Mouse (Mus musculus) ovary, adult 10 weeks (tissue): ENCODE measurements around the gene Elmo3. TPM values are rescaled to one million over a fixed set of nuclear protein-coding genes. Genes with fewer than 3 reads are reported as not detected.

Source experiments
- polyA plus RNA-seq: library from polyadenylated mRNA; stranded (reverse); fragments of 350-450 nt; fragmentation: Illumina TruSeq; extraction: RNeasy Lipid Tissue Mini Kit (QIAGEN cat#74804); gene quantifications from one replicate; pipeline ENCODE4 v1.2.3, GENCODE M21; 2014

The Elmo3 gene
- polyA plus RNA-seq = 0.63 TPM

GRCm38 (mm10) chr8:105305211-105306145, at the start of gene Elmo3:
Gene Elmo3 (plus strand): TSS chr8:105305601.

GRCm38 (mm10) chr8:105264024-105264982, 41.1 kb upstream of the Elmo3 start, which contains the start of the genes Tradd and Fbxl8:
Gene Tradd (minus strand): TSS chr8:105264609.
Gene Fbxl8 (plus strand): TSS chr8:105264648.

GRCm38 (mm10) chr8:105269461-105269947, 35.9 kb upstream of the Elmo3 start, which contains the start of gene Hsf4:
Gene Hsf4 (plus strand): TSS chr8:105269801.

GRCm38 (mm10) chr8:105275840-105276239, 29.6 kb upstream of the Elmo3 start, which contains the start of gene Nol3:
Gene Nol3 (plus strand): TSS chr8:105276140.

GRCm38 (mm10) chr8:105289805-105290460, 15.5 kb upstream of the Elmo3 start, which contains the start of gene 4931428F04Rik:
Gene 4931428F04Rik (minus strand): TSS chr8:105289864.

GRCm38 (mm10) chr8:105295895-105296573, 9.4 kb upstream of the Elmo3 start, which contains the start of gene Exoc3l:
Gene Exoc3l (minus strand): TSS chr8:105296101.

GRCm38 (mm10) chr8:105297511-105298192, 7.7 kb upstream of the Elmo3 start, which contains the start of gene E2f4:
Gene E2f4 (plus strand): TSS chr8:105297663.

GRCm38 (mm10) chr8:105326141-105326672, 20.8 kb downstream of the Elmo3 start, which contains the start of the genes Lrrc29 and Tmem208:
Gene Lrrc29 (minus strand): TSS chr8:105326278.
Gene Tmem208 (plus strand): TSS chr8:105326354.

GRCm38 (mm10) chr8:105347428-105348221, 42.2 kb downstream of the Elmo3 start, which contains the start of gene Fhod1:
Gene Fhod1 (minus strand): TSS chr8:105347953.

GRCm38 (mm10) chr8:105348450-105349095, 43.2 kb downstream of the Elmo3 start, which contains the start of gene Slc9a5:
Gene Slc9a5 (plus strand): TSS chr8:105348843.

Other genes with a start within 250 kb of the Elmo3 start
- not detected for gene Ces3b, start 221.8 kb upstream of the Elmo3 start, polyA plus RNA-seq
- not detected for gene Ces4a, start 173.8 kb upstream of the Elmo3 start, polyA plus RNA-seq
- 456 TPM for gene Cbfb, start 134.9 kb upstream of the Elmo3 start, polyA plus RNA-seq
- gene D230025D16Rik, start 80.5 kb upstream of the Elmo3 start, polyA plus RNA-seq = 67.4 TPM
- 5.4 TPM for gene B3gnt9, start 50.4 kb upstream of the Elmo3 start, polyA plus RNA-seq
- gene Tradd, start 41.0 kb upstream of the Elmo3 start, polyA plus RNA-seq = 0.60 TPM
- not detected for gene Fbxl8, start 41.0 kb upstream of the Elmo3 start, polyA plus RNA-seq
- not detected for gene Hsf4, start 35.8 kb upstream of the Elmo3 start, polyA plus RNA-seq
- not detected for gene Nol3, start 29.5 kb upstream of the Elmo3 start, polyA plus RNA-seq
- gene 4931428F04Rik, start 15.7 kb upstream of the Elmo3 start, polyA plus RNA-seq = 1.3 TPM
- gene Exoc3l, start 9.5 kb upstream of the Elmo3 start, polyA plus RNA-seq = 0.40 TPM
- 3.7 TPM for gene E2f4, start 7.9 kb upstream of the Elmo3 start, polyA plus RNA-seq
- gene Lrrc29, start 20.7 kb downstream of the Elmo3 start, polyA plus RNA-seq = not detected
- gene Tmem208, start 20.8 kb downstream of the Elmo3 start, polyA plus RNA-seq = 3.2 TPM
- gene Fhod1, start 42.4 kb downstream of the Elmo3 start, polyA plus RNA-seq = 0.26 TPM
- not detected for gene Slc9a5, start 43.2 kb downstream of the Elmo3 start, polyA plus RNA-seq
- gene Plekhg4, start 67.7 kb downstream of the Elmo3 start, polyA plus RNA-seq = 0.37 TPM
- gene Kctd19, start 107.9 kb downstream of the Elmo3 start, polyA plus RNA-seq = not detected
- gene Lrrc36, start 108.0 kb downstream of the Elmo3 start, polyA plus RNA-seq = 0.46 TPM
- gene Tppp3, start 165.9 kb downstream of the Elmo3 start, polyA plus RNA-seq = not detected
- 2.0 TPM for gene Zdhhc1, start 191.3 kb downstream of the Elmo3 start, polyA plus RNA-seq
- 7.0 TPM for gene Hsd11b2, start 213.2 kb downstream of the Elmo3 start, polyA plus RNA-seq